Mouse (Mus musculus): ENCODE data around the gene Enam. TPM values are rescaled to one million over a fixed set of nuclear protein-coding genes. Genes with fewer than 3 reads are reported as not detected.

The Enam gene
- polyA plus RNA-seq, 1 experiment from 2014 or later: not detected

- under 1% methylated on average over 76 of the region's 76 CpGs for whole genome bisulfite sequencing
- H3K27ac ChIP-seq (ENCODE audit: low read length): peak within 1 kb of the TSS; percentile 91
- H3K9ac ChIP-seq (replicated peaks; ENCODE audit: low read depth, low read length): peak within 1 kb of the TSS; percentile 90
- H3K4me3 ChIP-seq (replicated peaks; ENCODE audit: low read length): peak within 1 kb of the TSS; percentile 94
- no peaks in the 10 kb centered on the region for H3K36me3 ChIP-seq (ENCODE audit: control insufficient read depth, insufficient read depth)
- H3K27me3 ChIP-seq (replicated peaks; ENCODE audit: control insufficient read depth, insufficient read depth, low read length): no peaks in the 10 kb centered on the region
- H3K9me3 ChIP-seq (ENCODE audit: control insufficient read depth, low read length): no peaks in the 10 kb centered on the region
- peaks cover 22% of the 10 kb centered on the region for H3K4me1 ChIP-seq (replicated peaks; ENCODE audit: control insufficient read depth, insufficient read depth, low read length)
- H3K4me2 ChIP-seq (ENCODE audit: low read length): peak within 1 kb of the TSS; percentile 99
- ATAC-seq: peak; percentile 95
These were observed 66.5 kb downstream of the Enam start, which contains the start of gene Utp3 for GRCm38 (mm10) chr5:88554086-88554886. TSS of gene Utp3 (plus strand) at chr5:88554462.

Other genes starting within 250 kb of the Enam start
- not detected in 2 replicates for gene Gm7714, start 219.1 kb upstream of the Enam start, polyA plus RNA-seq (2015; fragmentation: Nextera tagmentation; extraction: Ambion mirVana)
- gene Prol1, start 170.7 kb upstream of the Enam start, polyA plus RNA-seq (2015; fragmentation: Nextera tagmentation; extraction: Ambion mirVana): not detected in 2 replicates
- not detected in 2 replicates for gene Amtn, start 111.9 kb upstream of the Enam start, polyA plus RNA-seq (2015; fragmentation: Nextera tagmentation; extraction: Ambion mirVana)
- gene Ambn, start 32.0 kb upstream of the Enam start, polyA plus RNA-seq (2015; fragmentation: Nextera tagmentation; extraction: Ambion mirVana): not detected in 2 replicates
- gene Jchain, start 39.9 kb downstream of the Enam start, polyA plus RNA-seq (2015; fragmentation: Nextera tagmentation; extraction: Ambion mirVana): 0.11 and 0.58 TPM in 2 replicates
- gene Utp3, start 66.5 kb downstream of the Enam start, polyA plus RNA-seq (2015; fragmentation: Nextera tagmentation; extraction: Ambion mirVana): 50.8 and 55.0 TPM in 2 replicates
- gene Rufy3, start 77.1 kb downstream of the Enam start, polyA plus RNA-seq (2015; fragmentation: Nextera tagmentation; extraction: Ambion mirVana): 248 and 258 TPM in 2 replicates
- gene Grsf1, start 188.2 kb downstream of the Enam start, polyA plus RNA-seq (2015; fragmentation: Nextera tagmentation; extraction: Ambion mirVana): 62.9 and 66.5 TPM in 2 replicates
- 13.6 and 16.0 TPM in 2 replicates for gene Mob1b, start 232.9 kb downstream of the Enam start, polyA plus RNA-seq (2015; fragmentation: Nextera tagmentation; extraction: Ambion mirVana)

Measured in forebrain, embryonic 16.5 days (tissue).